Mouse (Mus musculus): ENCODE measurements at regions not wholly inside any gene's neighbourhood (a gene's known extent, or its start where the extent isn't known, plus 50 kb on each side); places are given as distances from the start of the nearest gene placed in this dataset.

GRCm38 (mm10) chr17:87202958-87203720, 62.6 kb downstream of the Mcfd2 start:
- WGBS: 17% methylated on average over 5 of the region's 5 CpGs
- H3K4me2 ChIP-seq (ENCODE audit: low read length): no peak overlapping the region; the same call in 1 of the 2 replicates
- peak overlapping the region in 1 of 2 experiments; percentile 47; a peak in 2 of 4 replicates for H3K27ac ChIP-seq (replicated peaks in 1 of 2; ENCODE audit: control insufficient read depth in 1 of 2, insufficient read depth in 1 of 2, low read depth in 2 of 2, low read length in 2 of 2)
- no peaks in the 10 kb centered on the region for H3K36me3 ChIP-seq (ENCODE audit: control insufficient read depth, insufficient read depth, low read length)
- H3K4me3 ChIP-seq (ENCODE audit: control insufficient read depth in 1 of 2, insufficient read depth in 1 of 2, low read depth in 1 of 2, low read length in 2 of 2): no peak overlapping the region
- peaks cover 29 to 35% of the 10 kb centered on the region in 2 experiments for H3K4me1 ChIP-seq (ENCODE audit: control insufficient read depth in 2 of 2, insufficient read depth in 2 of 2, low read length in 2 of 2)
- ATAC-seq (ENCODE audit: insufficient number of reproducible peaks, insufficient read depth, low FRiP score, low read depth): no peak
- no peaks in the 10 kb centered on the region for H3K27me3 ChIP-seq (ENCODE audit: control insufficient read depth, insufficient read depth, low read length)
- no peaks in the 10 kb centered on the region for H3K9me3 ChIP-seq (ENCODE audit: control insufficient read depth, low read length)
- H3K9ac ChIP-seq (ENCODE audit: low read length): no peak overlapping the region

DNA sequence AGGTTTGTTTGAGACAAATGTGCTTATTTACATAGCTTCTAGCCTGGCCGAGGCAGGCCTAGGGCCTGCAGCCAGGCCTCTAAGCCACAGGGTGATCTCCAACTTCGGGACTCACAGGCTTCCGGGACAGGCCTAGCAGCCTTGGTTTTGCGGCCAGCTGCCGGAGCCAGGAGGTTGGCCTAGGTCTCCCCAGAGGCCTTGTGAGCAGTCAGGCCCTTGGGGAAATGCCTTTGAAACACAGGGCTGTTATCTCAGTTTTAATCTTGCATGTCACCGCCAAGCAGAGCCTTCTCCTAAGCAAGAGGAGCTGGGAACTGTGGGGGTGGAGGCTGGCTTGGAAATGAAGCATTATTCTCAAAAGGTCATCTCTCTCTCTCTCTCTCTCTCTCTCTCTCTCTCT, 63.2 kb downstream of the Mcfd2 start:
- H3K4me1 ChIP-seq (ENCODE audit: control insufficient read depth in 2 of 2, insufficient read depth in 2 of 2, low read length in 2 of 2): peaks cover 29 to 35% of the 10 kb centered on the region in 2 experiments
- no peaks in the 10 kb centered on the region for H3K27me3 ChIP-seq (ENCODE audit: control insufficient read depth, insufficient read depth, low read length)
- H3K4me2 ChIP-seq (ENCODE audit: low read length): no peak overlapping the region

DNA sequence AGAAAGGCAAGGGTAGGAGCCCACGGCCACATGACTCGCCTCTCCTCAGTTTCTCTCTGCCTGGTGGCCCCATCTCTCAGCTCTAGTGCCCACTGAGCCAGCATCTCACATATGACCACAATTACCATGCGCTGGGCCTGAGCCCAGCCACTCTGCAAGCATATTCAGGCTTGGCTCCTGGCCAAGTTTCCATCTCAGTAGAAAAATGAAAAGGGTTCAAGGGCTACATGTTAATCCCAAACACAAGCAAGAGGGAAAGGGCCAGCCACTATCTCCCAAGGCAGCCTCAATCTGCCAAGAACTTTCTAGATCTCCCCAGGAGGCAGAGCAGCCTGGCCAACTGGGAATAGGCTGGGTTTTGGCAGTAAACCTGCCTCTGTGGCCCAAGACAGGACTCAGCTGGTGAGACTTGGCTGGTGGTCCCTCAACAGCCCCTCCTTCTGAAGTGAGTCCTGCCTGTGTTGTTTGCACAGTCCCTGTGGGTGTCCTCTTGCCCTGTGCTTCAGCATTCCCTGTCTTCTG, 65.0 kb downstream of the Mcfd2 start:
- Histone ChIP-seq H3K36me3 (ENCODE audit: control insufficient read depth, insufficient read depth, low read length) (no peaks in the 10 kb centered on the region), H3K9me3 (ENCODE audit: control insufficient read depth, low read length) (no peaks in the 10 kb centered on the region), H3K27me3 (ENCODE audit: control insufficient read depth, insufficient read depth, low read length) (no peaks in the 10 kb centered on the region), H3K9ac (ENCODE audit: low read length) (no peak overlapping the region), H3K4me3 (ENCODE audit: control insufficient read depth in 1 of 2, insufficient read depth in 1 of 2, low read depth in 1 of 2, low read length in 2 of 2) (no peak overlapping the region), H3K4me2 (ENCODE audit: low read length) (no peak overlapping the region), H3K27ac (replicated peaks in 1 of 2; ENCODE audit: control insufficient read depth in 1 of 2, insufficient read depth in 1 of 2, low read depth in 2 of 2, low read length in 2 of 2) (peak overlapping the region; percentile 10 to 71), H3K4me1 (ENCODE audit: control insufficient read depth in 2 of 2, insufficient read depth in 2 of 2, low read length in 2 of 2) (peaks cover 28 to 31% of the 10 kb centered on the region in 2 experiments)
- 44% methylated on average over 3 of the region's 3 CpGs for WGBS
- peak; percentile 58 for ATAC-seq (ENCODE audit: insufficient number of reproducible peaks, insufficient read depth, low FRiP score, low read depth)

More for the DNA sequence above, 63.2 kb downstream of the Mcfd2 start:
- Histone ChIP-seq H3K9me3 (ENCODE audit: control insufficient read depth, low read length) (no peaks in the 10 kb centered on the region), H3K36me3 (ENCODE audit: control insufficient read depth, insufficient read depth, low read length) (no peaks in the 10 kb centered on the region), H3K9ac (ENCODE audit: low read length) (no peak overlapping the region), H3K4me3 (ENCODE audit: control insufficient read depth in 1 of 2, insufficient read depth in 1 of 2, low read depth in 1 of 2, low read length in 2 of 2) (no peak overlapping the region), H3K27ac (replicated peaks in 1 of 2; ENCODE audit: control insufficient read depth in 1 of 2, insufficient read depth in 1 of 2, low read depth in 2 of 2, low read length in 2 of 2) (peak overlapping the region in 1 of 2 experiments; percentile 42; a peak in 1 of 4 replicates)
- 17% methylated on average over 6 of the region's 6 CpGs for WGBS
- ATAC-seq (ENCODE audit: insufficient number of reproducible peaks, insufficient read depth, low FRiP score, low read depth): no peak

- peak overlapping the region in 1 of 2 experiments; percentile 71; a peak in 3 of 4 replicates for H3K27ac ChIP-seq (replicated peaks in 1 of 2; ENCODE audit: control insufficient read depth in 1 of 2, insufficient read depth in 1 of 2, low read depth in 2 of 2, low read length in 2 of 2)
- H3K9me3 ChIP-seq (ENCODE audit: control insufficient read depth, low read length): no peaks in the 10 kb centered on the region
- H3K4me3 ChIP-seq (ENCODE audit: control insufficient read depth in 1 of 2, insufficient read depth in 1 of 2, low read depth in 1 of 2, low read length in 2 of 2): no peak overlapping the region
- no peaks in the 10 kb centered on the region for H3K27me3 ChIP-seq (ENCODE audit: control insufficient read depth, insufficient read depth, low read length)
- ATAC-seq (ENCODE audit: insufficient number of reproducible peaks, insufficient read depth, low FRiP score, low read depth): peak; percentile 23; the same call in 1 of the 2 replicates
- peaks cover 28 to 31% of the 10 kb centered on the region in 2 experiments for H3K4me1 ChIP-seq (ENCODE audit: control insufficient read depth in 2 of 2, insufficient read depth in 2 of 2, low read length in 2 of 2)
- no peak overlapping the region for H3K4me2 ChIP-seq (ENCODE audit: low read length)
- WGBS: 69% methylated on average over 2 of the region's 2 CpGs
- H3K36me3 ChIP-seq (ENCODE audit: control insufficient read depth, insufficient read depth, low read length): no peaks in the 10 kb centered on the region
- H3K9ac ChIP-seq (ENCODE audit: low read length): no peak overlapping the region
Measured at GRCm38 (mm10) chr17:87200134-87200533, 65.6 kb downstream of the Mcfd2 start.

DNA sequence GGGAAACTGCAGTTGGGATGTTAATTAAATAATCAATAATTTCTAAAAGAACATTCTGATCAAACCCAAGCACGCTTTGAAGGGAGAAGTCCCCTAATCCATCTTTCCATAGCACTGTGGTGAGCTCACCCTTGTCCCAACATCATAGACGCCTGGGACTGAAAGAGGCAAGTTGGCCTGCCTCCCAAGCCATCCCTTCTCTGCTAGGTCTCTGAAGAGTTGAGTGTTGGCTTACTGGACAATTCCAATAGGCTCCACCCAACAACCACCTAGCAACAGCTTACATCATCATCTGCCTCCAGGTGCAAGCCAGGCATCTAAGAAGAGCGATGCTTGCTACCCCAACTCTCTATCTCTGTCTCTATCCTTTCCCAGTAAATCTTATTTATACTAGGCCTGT, 66.6 kb downstream of the Mcfd2 start:
- WGBS: 70% methylated on average over 3 of the region's 3 CpGs
- H3K27me3 ChIP-seq (ENCODE audit: control insufficient read depth, insufficient read depth, low read length): no peaks in the 10 kb centered on the region
- H3K9me3 ChIP-seq (ENCODE audit: control insufficient read depth, low read length): no peaks in the 10 kb centered on the region
- H3K27ac ChIP-seq (replicated peaks in 1 of 2; ENCODE audit: control insufficient read depth in 1 of 2, insufficient read depth in 1 of 2, low read depth in 2 of 2, low read length in 2 of 2): no peak overlapping the region
- no peak overlapping the region for H3K9ac ChIP-seq (ENCODE audit: low read length)
- H3K4me1 ChIP-seq (ENCODE audit: control insufficient read depth in 2 of 2, insufficient read depth in 2 of 2, low read length in 2 of 2): peaks cover 28 to 31% of the 10 kb centered on the region in 2 experiments
- no peak overlapping the region for H3K4me3 ChIP-seq (ENCODE audit: control insufficient read depth in 1 of 2, insufficient read depth in 1 of 2, low read depth in 1 of 2, low read length in 2 of 2)
- ATAC-seq (ENCODE audit: insufficient number of reproducible peaks, insufficient read depth, low FRiP score, low read depth): no peak
- H3K36me3 ChIP-seq (ENCODE audit: control insufficient read depth, insufficient read depth, low read length): no peaks in the 10 kb centered on the region
- H3K4me2 ChIP-seq (ENCODE audit: low read length): no peak overlapping the region

DNA sequence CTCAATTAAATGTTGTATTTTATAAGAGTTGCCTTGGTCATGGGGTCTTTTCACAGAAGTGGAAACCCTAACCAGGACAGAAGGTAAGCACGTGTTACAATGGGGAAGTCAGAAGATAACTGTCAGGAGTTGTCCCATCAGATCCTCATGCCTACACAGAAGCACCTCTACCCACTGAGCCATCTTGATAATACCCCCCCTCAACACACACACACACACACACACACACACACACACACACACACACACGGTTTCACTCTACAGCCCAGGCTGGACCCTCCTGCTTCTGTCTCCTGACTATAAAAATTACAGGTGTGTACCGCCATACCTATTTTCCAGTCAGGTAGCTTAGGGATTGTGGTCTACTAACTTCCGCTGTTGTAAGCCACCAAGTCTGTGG, 68.3 kb downstream of the Mcfd2 start:
- 95% methylated on average over 4 of the region's 4 CpGs for WGBS

DNA sequence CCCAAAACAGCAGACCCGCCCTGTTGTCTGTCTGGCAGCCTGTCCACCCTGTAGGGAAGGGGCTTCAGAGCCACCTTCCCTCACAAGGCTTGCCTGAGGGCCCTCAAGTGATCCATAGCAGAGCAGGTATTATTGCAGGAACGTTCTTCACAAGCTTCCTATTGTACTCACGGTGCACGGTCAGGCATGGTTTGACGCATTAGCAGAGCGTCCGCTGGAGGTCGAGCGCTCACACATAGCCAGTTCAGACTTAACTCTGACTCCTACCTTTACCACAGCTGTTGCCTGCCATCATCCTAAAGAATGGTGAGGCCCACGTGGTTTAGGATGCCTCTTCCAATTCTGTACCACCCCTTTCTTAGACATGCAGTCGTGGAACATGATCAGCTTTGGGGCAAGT, 71.1 kb downstream of the Mcfd2 start:
- ATAC-seq (ENCODE audit: insufficient number of reproducible peaks, insufficient read depth, low FRiP score, low read depth): no peak
- Histone ChIP-seq H3K4me3 (ENCODE audit: control insufficient read depth in 1 of 2, insufficient read depth in 1 of 2, low read depth in 1 of 2, low read length in 2 of 2) (no peak overlapping the region), H3K4me2 (ENCODE audit: low read length) (no peak overlapping the region), H3K27ac (replicated peaks in 1 of 2; ENCODE audit: control insufficient read depth in 1 of 2, insufficient read depth in 1 of 2, low read depth in 2 of 2, low read length in 2 of 2) (no peak overlapping the region), H3K36me3 (ENCODE audit: control insufficient read depth, insufficient read depth, low read length) (no peaks in the 10 kb centered on the region), H3K9me3 (ENCODE audit: control insufficient read depth, low read length) (peaks cover 11% of the 10 kb centered on the region), H3K27me3 (ENCODE audit: control insufficient read depth, insufficient read depth, low read length) (no peaks in the 10 kb centered on the region), H3K9ac (ENCODE audit: low read length) (no peak overlapping the region), H3K4me1 (ENCODE audit: control insufficient read depth in 2 of 2, insufficient read depth in 2 of 2, low read length in 2 of 2) (peaks cover 6% of the 10 kb centered on the region in 2 experiments)
- 77% methylated on average over 11 of the region's 11 CpGs for WGBS

More for the DNA sequence above, 68.3 kb downstream of the Mcfd2 start:
- no peak overlapping the region for H3K4me2 ChIP-seq (ENCODE audit: low read length)
- ATAC-seq (ENCODE audit: insufficient number of reproducible peaks, insufficient read depth, low FRiP score, low read depth): no peak
- no peak overlapping the region for H3K9ac ChIP-seq (ENCODE audit: low read length)
- no peaks in the 10 kb centered on the region for H3K36me3 ChIP-seq (ENCODE audit: control insufficient read depth, insufficient read depth, low read length)
- peaks cover 19% of the 10 kb centered on the region in 2 experiments for H3K4me1 ChIP-seq (ENCODE audit: control insufficient read depth in 2 of 2, insufficient read depth in 2 of 2, low read length in 2 of 2)
- H3K27me3 ChIP-seq (ENCODE audit: control insufficient read depth, insufficient read depth, low read length): no peaks in the 10 kb centered on the region
- H3K9me3 ChIP-seq (ENCODE audit: control insufficient read depth, low read length): peaks cover 5% of the 10 kb centered on the region
- no peak overlapping the region for H3K27ac ChIP-seq (replicated peaks in 1 of 2; ENCODE audit: control insufficient read depth in 1 of 2, insufficient read depth in 1 of 2, low read depth in 2 of 2, low read length in 2 of 2)
- H3K4me3 ChIP-seq (ENCODE audit: control insufficient read depth in 1 of 2, insufficient read depth in 1 of 2, low read depth in 1 of 2, low read length in 2 of 2): no peak overlapping the region

Measured in heart, embryonic 14.5 days (tissue).